Comparison of ENCODE assay signal across 9 mouse cellular contexts in the genomic region with DNA sequence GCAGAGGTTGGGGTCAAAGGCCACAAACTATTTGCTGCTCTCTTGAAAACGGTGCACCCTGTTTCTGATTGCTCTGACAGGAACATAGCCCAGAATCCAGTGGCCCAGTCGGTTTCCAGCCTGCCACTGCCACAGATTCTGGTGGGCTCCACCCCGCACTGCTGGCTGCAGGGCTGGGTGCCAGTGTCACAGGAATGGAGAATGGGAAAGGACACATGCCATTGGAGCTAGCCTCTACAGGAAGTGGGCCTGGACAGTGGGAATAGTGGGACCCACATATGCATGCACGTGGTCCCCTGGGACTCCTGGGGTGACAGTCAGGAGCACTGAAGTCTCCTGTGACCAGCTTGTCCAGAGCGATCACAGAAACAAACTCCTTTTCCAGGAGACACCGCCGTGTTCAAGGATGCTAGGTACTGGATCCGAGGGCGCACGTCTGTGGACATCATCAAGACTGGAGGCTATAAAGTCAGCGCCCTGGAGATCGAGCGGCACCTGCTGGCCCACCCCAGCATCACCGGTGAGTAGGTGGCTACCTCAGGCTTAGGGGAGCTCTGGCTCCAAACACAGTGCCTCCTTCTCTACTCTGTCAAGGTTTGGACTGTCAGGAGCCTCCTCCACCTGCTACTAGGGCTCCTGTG. TPM values are rescaled to one million over a fixed set of nuclear protein-coding genes. Genes with fewer than 3 reads are reported as not detected.
DNase-seq lines count a peak whose midpoint lies in the region; ATAC-seq and TF ChIP-seq lines count a peak whose summit lies in the region.
"Had no signal": no experiment of that assay in that cellular context is flagged by ENCODE, and none has a peak within 500 bp of the region (broad histone marks: within the 10 kb centered on the region; RNA-seq: fewer than 3 reads in every experiment).

No protein-coding gene starts in this region.

- H3K4me2 ChIP-seq in lung, postnatal 0 days (replicated peaks; ENCODE audit: low read depth, low read length) = no peak overlapping the region
- H3K4me2 ChIP-seq in hindbrain, embryonic 12.5 days (replicated peaks) = no peak overlapping the region
- no peak overlapping the region for H3K4me2 ChIP-seq in neural tube, embryonic 15.5 days

- no peak overlapping the region for H3K4me3 ChIP-seq in cerebellum, adult 2 months (replicated peaks; ENCODE audit: insufficient read depth, low read depth, low read length)
- H3K4me3 ChIP-seq in lung, postnatal 0 days (ENCODE audit: low read depth, low read length) = no peak overlapping the region
- H3K4me3 ChIP-seq in hindbrain, embryonic 12.5 days = no peak overlapping the region
- no peak overlapping the region for H3K4me3 ChIP-seq in neural tube, embryonic 15.5 days (replicated peaks)

- TF ChIP-seq EP300 in lung, postnatal 0 days (IDR thresholded peaks at IDR 0.05) = no peak

- no peak overlapping the region for H3K27ac ChIP-seq in cerebellum, adult 2 months (ENCODE audit: insufficient read depth, low read length)
- no peak overlapping the region for H3K27ac ChIP-seq in lung, postnatal 0 days (ENCODE audit: low read length)
- peak overlapping the region; percentile 88 for H3K27ac ChIP-seq in hindbrain, embryonic 12.5 days
- peak overlapping the region; percentile 74 for H3K27ac ChIP-seq in neural tube, embryonic 15.5 days (replicated peaks)

- 75% methylated on average over 14 of the region's 14 CpGs for WGBS in cerebellum, adult 2 months
- WGBS in lung, postnatal 0 days = 70% methylated on average over 14 of the region's 14 CpGs
- 74% methylated on average over 14 of the region's 14 CpGs for WGBS in hindbrain, embryonic 12.5 days
- WGBS in neural tube, embryonic 15.5 days = 79% methylated on average over 14 of the region's 14 CpGs

- no peak for TF ChIP-seq POLR2A in cerebellum, adult 2 months (IDR thresholded peaks at IDR 0.05; ENCODE audit: borderline replicate concordance, insufficient read depth, low read length)

- no peak overlapping the region for H3K9ac ChIP-seq in lung, postnatal 0 days (replicated peaks; ENCODE audit: low read depth)
- H3K9ac ChIP-seq in hindbrain, embryonic 12.5 days = 0 out of 2 replicates have a peak overlapping the region, but pooled peaks have one; percentile 9
- no peak overlapping the region for H3K9ac ChIP-seq in neural tube, embryonic 15.5 days (replicated peaks)

- H3K4me1 ChIP-seq in cerebellum, adult 2 months (ENCODE audit: control insufficient read depth, insufficient read depth, low read length) = peaks cover 29% of the 10 kb centered on the region
- no peaks in the 10 kb centered on the region for H3K4me1 ChIP-seq in lung, postnatal 0 days (ENCODE audit: insufficient read depth, low read depth, low read length)
- peaks cover 59% of the 10 kb centered on the region for H3K4me1 ChIP-seq in hindbrain, embryonic 12.5 days
- H3K4me1 ChIP-seq in neural tube, embryonic 15.5 days = peaks cover 51% of the 10 kb centered on the region

- H3K9me3 ChIP-seq in lung, postnatal 0 days (ENCODE audit: low read length) = no peaks in the 10 kb centered on the region
- H3K9me3 ChIP-seq in hindbrain, embryonic 12.5 days (replicated peaks) = no peaks in the 10 kb centered on the region
- no peaks in the 10 kb centered on the region for H3K9me3 ChIP-seq in neural tube, embryonic 15.5 days (replicated peaks)

- TF ChIP-seq CTCF in cerebellum, adult 2 months (IDR thresholded peaks at IDR 0.05; ENCODE audit: borderline replicate concordance, insufficient read depth, low read depth, low read length) = peak; percentile 34; the same call in 1 of the 2 replicates
- TF ChIP-seq CTCF in lung, postnatal 0 days (IDR thresholded peaks at IDR 0.05) = peak; percentile 50

- no peak for ATAC-seq in lung, postnatal 0 days
- ATAC-seq in hindbrain, embryonic 12.5 days (ENCODE audit: low FRiP score) = no peak
- ATAC-seq in neural tube, embryonic 15.5 days (ENCODE audit: low FRiP score) = peak; percentile 10; the same call in 1 of the 2 replicates

- H3K36me3 ChIP-seq in lung, postnatal 0 days (ENCODE audit: insufficient read depth, low read length) = no peaks in the 10 kb centered on the region
- H3K36me3 ChIP-seq in hindbrain, embryonic 12.5 days = 0 out of 2 replicates have a peak, but pooled peaks cover 9% of the 10 kb centered on the region
- no peaks in the 10 kb centered on the region for H3K36me3 ChIP-seq in neural tube, embryonic 15.5 days

- no peaks in the 10 kb centered on the region for H3K27me3 ChIP-seq in cerebellum, adult 2 months (ENCODE audit: control insufficient read depth, insufficient read depth, low read length)
- no peaks in the 10 kb centered on the region for H3K27me3 ChIP-seq in lung, postnatal 0 days (replicated peaks; ENCODE audit: insufficient read depth, low read length)
- no peaks in the 10 kb centered on the region for H3K27me3 ChIP-seq in hindbrain, embryonic 12.5 days
- no peaks in the 10 kb centered on the region for H3K27me3 ChIP-seq in neural tube, embryonic 15.5 days (replicated peaks)

- DNase-seq in cerebellum, adult 2 months = no peak
- DNase-seq in cerebellum, postnatal 4 days (ENCODE audit: low spot score in 2 of 2) = no peak
- DNase-seq in lung, postnatal 0 days (ENCODE audit: low spot score) = no peak
- DNase-seq in lung, postnatal 4 days = no peak
- DNase-seq in layer of hippocampus, postnatal 14 days (ENCODE audit: low spot score in 2 of 2) = no peak
- no peak for DNase-seq in testis, postnatal 14 days (ENCODE audit: low spot score)

RNA-seq across cellular contexts. Expression of a gene that starts 35.0 kb away (rescaled TPM):
- 26.5 and 34.3 TPM in 2 replicates for polyA plus RNA-seq in cerebellum, adult 2 months (2012; rRNA removed)
- polyA plus RNA-seq in lung, postnatal 0 days (2015; fragmentation: Nextera tagmentation; extraction: Ambion mirVana) = 0.10 TPM in 1 of 2 replicates, not detected in the other
- 1.9 and 6.1 TPM in 2 replicates for polyA plus RNA-seq in hindbrain, embryonic 12.5 days (2016; fragmentation: Nextera tagmentation; extraction: Ambion mirVana)
- 2.7 and 3.2 TPM in 2 replicates for polyA plus RNA-seq in neural tube, embryonic 15.5 days (2015; fragmentation: Nextera tagmentation; extraction: Ambion mirVana)
- 1 to 10 TPM in 1 of 2 experiments, under 1 TPM in 1; 0.93 to 1.2 TPM for total RNA-seq in layer of hippocampus, postnatal 14 days (2021)
- total RNA-seq: heart, postnatal 36 days had no signal

RNA-seq across cellular contexts. Expression of a gene that starts 37.4 kb away (rescaled TPM):
- 33.0 and 33.6 TPM in 2 replicates for polyA plus RNA-seq in cerebellum, adult 2 months (2012; rRNA removed)
- polyA plus RNA-seq in lung, postnatal 0 days (2015; fragmentation: Nextera tagmentation; extraction: Ambion mirVana) = 10.9 TPM in 2 replicates
- polyA plus RNA-seq in hindbrain, embryonic 12.5 days (2016; fragmentation: Nextera tagmentation; extraction: Ambion mirVana) = 15.1 and 17.6 TPM in 2 replicates
- 15.2 and 20.3 TPM in 2 replicates for polyA plus RNA-seq in neural tube, embryonic 15.5 days (2015; fragmentation: Nextera tagmentation; extraction: Ambion mirVana)
- total RNA-seq in layer of hippocampus, postnatal 14 days (2021) = 10 to 100 TPM; 16.7 to 16.8 TPM

Comparison
In these comparisons a context has a peak if more than half of its experiments do, and no peak if none do; other contexts are left out.
1. H3K27ac ChIP-seq: peak in hindbrain, embryonic 12.5 days (single experiment) and neural tube, embryonic 15.5 days (single experiment); none in cerebellum, adult 2 months (single experiment) and lung, postnatal 0 days (single experiment).